Comparison of ENCODE assay signal across 9 mouse cellular contexts in genomic region chr10:41936100-41936499, GRCm38 (mm10).
DNase-seq lines count a peak whose midpoint lies in the region; ATAC-seq and TF ChIP-seq lines count a peak whose summit lies in the region.
"Had no signal": no experiment of that assay in that cellular context is flagged by ENCODE, and none has a peak within 500 bp of the region (broad histone marks: within the 10 kb centered on the region; RNA-seq: fewer than 3 reads in every experiment).

No protein-coding gene starts in this region.

- no peaks in the 10 kb centered on the region for H3K27me3 ChIP-seq in embryonic facial prominence, embryonic 15.5 days
- H3K27me3 ChIP-seq in heart, embryonic 14.5 days (ENCODE audit: control insufficient read depth, insufficient read depth, low read length), result no peaks in the 10 kb centered on the region
- no peaks in the 10 kb centered on the region for H3K27me3 ChIP-seq in lung, embryonic 15.5 days
- H3K27me3 ChIP-seq: midbrain, embryonic 15.5 days had no signal

- no peaks in the 10 kb centered on the region for H3K36me3 ChIP-seq in embryonic facial prominence, embryonic 15.5 days
- no peaks in the 10 kb centered on the region for H3K36me3 ChIP-seq in heart, embryonic 14.5 days (ENCODE audit: control insufficient read depth, insufficient read depth, low read length)
- H3K36me3 ChIP-seq in lung, embryonic 15.5 days, result no peaks in the 10 kb centered on the region
- H3K36me3 ChIP-seq: midbrain, embryonic 15.5 days had no signal

- H3K4me2 ChIP-seq in embryonic facial prominence, embryonic 15.5 days (replicated peaks), result no peak overlapping the region
- no peak overlapping the region for H3K4me2 ChIP-seq in heart, embryonic 14.5 days (ENCODE audit: low read length)
- no peak overlapping the region for H3K4me2 ChIP-seq in lung, embryonic 15.5 days
- H3K4me2 ChIP-seq: midbrain, embryonic 15.5 days had no signal

- intact Hi-C loops in left cerebral cortex, adult 2 months (cut with DNase I), result no loop called here

- no peaks in the 10 kb centered on the region for H3K9me3 ChIP-seq in embryonic facial prominence, embryonic 15.5 days (replicated peaks)
- peaks cover 9% of the 10 kb centered on the region for H3K9me3 ChIP-seq in heart, embryonic 14.5 days (ENCODE audit: control insufficient read depth, low read length)
- no peaks in the 10 kb centered on the region for H3K9me3 ChIP-seq in lung, embryonic 15.5 days
- H3K9me3 ChIP-seq: midbrain, embryonic 15.5 days had no signal

- peaks cover 31% of the 10 kb centered on the region for H3K4me1 ChIP-seq in embryonic facial prominence, embryonic 15.5 days
- H3K4me1 ChIP-seq in heart, embryonic 14.5 days (ENCODE audit: control insufficient read depth in 2 of 2, insufficient read depth in 2 of 2, low read length in 2 of 2), result peaks cover 41 to 56% of the 10 kb centered on the region in 2 experiments
- H3K4me1 ChIP-seq in lung, embryonic 15.5 days, result peaks cover 35% of the 10 kb centered on the region

- 51% methylated on average over 4 of the region's 4 CpGs for WGBS in embryonic facial prominence, embryonic 15.5 days
- 65% methylated on average over 4 of the region's 4 CpGs for WGBS in heart, embryonic 14.5 days
- WGBS in lung, embryonic 15.5 days, result 37% methylated on average over 4 of the region's 4 CpGs

- DNase-seq in left cerebral cortex, adult 2 months (ENCODE audit: extremely low spot score in 1 of 2, low spot score in 2 of 2), result no peak
- DNase-seq in left cerebral cortex, adult 9 months (ENCODE audit: low spot score in 2 of 2), result no peak
- DNase-seq in adrenal gland, postnatal 25 days, result no peak
- no peak for DNase-seq in thymus, postnatal 0 days (ENCODE audit: low spot score)
- no peak for DNase-seq in adrenal gland, adult 2 months

- peak overlapping the region; percentile 92; the same call in 1 of the 2 replicates for H3K27ac ChIP-seq in left cerebral cortex, adult 2 months
- peak overlapping the region; percentile 22; the same call in 1 of the 2 replicates for H3K27ac ChIP-seq in embryonic facial prominence, embryonic 15.5 days (replicated peaks)
- H3K27ac ChIP-seq in heart, embryonic 14.5 days (replicated peaks in 1 of 2; ENCODE audit: control insufficient read depth in 1 of 2, insufficient read depth in 1 of 2, low read depth in 2 of 2, low read length in 2 of 2), result peak overlapping the region; percentile 12 to 98; a peak in 3 of 4 replicates
- H3K27ac ChIP-seq in lung, embryonic 15.5 days, result peak overlapping the region; percentile 16; the same call in 1 of the 2 replicates

- no peak overlapping the region for H3K4me3 ChIP-seq in left cerebral cortex, adult 2 months
- no peak overlapping the region for H3K4me3 ChIP-seq in embryonic facial prominence, embryonic 15.5 days (replicated peaks)
- H3K4me3 ChIP-seq in heart, embryonic 14.5 days (ENCODE audit: control insufficient read depth in 1 of 2, insufficient read depth in 1 of 2, low read depth in 1 of 2, low read length in 2 of 2), result no peak overlapping the region
- no peak overlapping the region for H3K4me3 ChIP-seq in lung, embryonic 15.5 days
- H3K4me3 ChIP-seq: midbrain, embryonic 15.5 days had no signal

- peak; percentile 12; the same call in 1 of the 2 replicates for ATAC-seq in embryonic facial prominence, embryonic 15.5 days (ENCODE audit: insufficient number of reproducible peaks, low FRiP score, low TSS enrichment, low read depth)
- ATAC-seq in heart, embryonic 14.5 days (ENCODE audit: insufficient number of reproducible peaks, insufficient read depth, low FRiP score, low read depth), result no peak
- no peak for ATAC-seq in lung, embryonic 15.5 days (ENCODE audit: borderline replicate concordance, extremely low read depth, low FRiP score, low TSS enrichment)
- ATAC-seq: midbrain, embryonic 15.5 days had no signal

- no peak for TF ChIP-seq CTCF in left cerebral cortex, adult 2 months (IDR thresholded peaks at IDR 0.05)

- H3K9ac ChIP-seq in embryonic facial prominence, embryonic 15.5 days, result no peak overlapping the region
- H3K9ac ChIP-seq in heart, embryonic 14.5 days (ENCODE audit: low read length), result no peak overlapping the region
- no peak overlapping the region for H3K9ac ChIP-seq in lung, embryonic 15.5 days
- H3K9ac ChIP-seq: midbrain, embryonic 15.5 days had no signal

Comparison
In these comparisons a context has a peak if more than half of its experiments do, and no peak if none do; other contexts are left out.
1. H3K27ac ChIP-seq: peak in every context shown above with its lines; median percentile 92 in left cerebral cortex, adult 2 months; 55 in heart, embryonic 14.5 days; 22 in embryonic facial prominence, embryonic 15.5 days; 16 in lung, embryonic 15.5 days.